Mouse (Mus musculus): ENCODE measurements around the gene B3gntl1. TPM values are rescaled to one million over a fixed set of nuclear protein-coding genes. Genes with fewer than 3 reads are reported as not detected.

Gene B3gntl1
- polyA plus RNA-seq, 1 experiment from 2014 or later: 8.4 TPM

DNA sequence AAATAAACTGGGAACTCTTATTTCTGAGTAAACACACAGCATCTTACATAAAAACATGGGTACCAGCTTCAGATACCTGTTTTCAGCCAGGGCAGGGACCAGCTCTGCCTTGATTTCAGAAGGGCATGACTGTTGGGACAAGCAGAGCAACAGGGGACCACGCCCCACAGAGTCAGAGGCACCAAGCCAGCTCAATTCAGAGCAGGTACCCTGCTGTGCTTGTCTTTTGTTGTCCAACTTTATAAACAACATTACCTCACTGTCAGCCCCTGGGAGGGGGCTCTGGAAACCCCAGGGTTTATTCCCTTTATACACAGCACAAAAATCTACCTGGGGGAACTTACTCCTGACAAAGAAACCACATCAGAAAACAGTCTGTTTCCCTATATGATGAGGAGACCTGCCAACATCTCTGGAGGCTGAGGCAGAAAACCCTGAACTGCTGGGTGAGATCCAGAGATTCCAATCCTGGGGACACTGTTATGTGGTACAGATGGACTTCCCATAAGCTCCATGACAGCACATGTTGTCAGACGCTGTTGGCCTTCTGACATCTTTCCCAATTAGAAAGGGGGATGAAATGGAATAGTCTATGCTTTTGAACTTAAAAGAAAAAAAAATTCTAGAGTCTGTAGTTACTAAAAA, 31.3 kb downstream of the B3gntl1 start:
- H3K4me2 ChIP-seq: no peak overlapping the region
- no peaks in the 10 kb centered on the region for H3K27me3 ChIP-seq (replicated peaks)
- no peak overlapping the region for H3K27ac ChIP-seq
- ATAC-seq (ENCODE audit: insufficient read depth, low FRiP score, low read depth): no peak
- peaks cover 6% of the 10 kb centered on the region; the same call in 1 of the 2 replicates for H3K36me3 ChIP-seq
- no peak overlapping the region for H3K9ac ChIP-seq
- no peaks in the 10 kb centered on the region for H3K9me3 ChIP-seq
- 91% methylated on average over 2 of the region's 2 CpGs for WGBS
- no peak overlapping the region for H3K4me3 ChIP-seq (replicated peaks)
- H3K4me1 ChIP-seq: no peaks in the 10 kb centered on the region

DNA sequence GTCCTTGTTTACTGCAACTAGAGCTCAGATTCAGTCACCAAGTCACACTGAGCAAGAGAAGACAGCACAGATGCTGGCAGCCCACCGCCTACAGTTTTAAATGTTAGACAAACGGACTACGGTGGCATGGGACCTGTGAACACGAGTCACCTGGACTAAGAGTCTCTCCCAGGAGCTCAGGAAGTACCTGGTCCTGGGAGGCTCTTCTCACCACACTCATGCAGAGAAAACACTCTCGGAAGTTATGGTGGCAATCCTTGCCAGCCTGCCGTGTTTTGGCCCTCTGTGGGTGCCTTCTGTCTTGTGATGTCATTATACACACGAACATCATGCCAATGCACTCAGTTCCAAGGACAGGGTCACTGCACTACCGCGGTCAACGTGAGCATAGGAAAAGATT, 36.3 kb downstream of the B3gntl1 start:
- Histone ChIP-seq H3K4me2 (no peak overlapping the region), H3K27ac (no peak overlapping the region), H3K27me3 (replicated peaks) (no peaks in the 10 kb centered on the region), H3K9ac (no peak overlapping the region), H3K4me1 (no peaks in the 10 kb centered on the region), H3K4me3 (replicated peaks) (no peak overlapping the region), H3K36me3 (peaks cover 6% of the 10 kb centered on the region; the same call in 1 of the 2 replicates), H3K9me3 (no peaks in the 10 kb centered on the region)
- WGBS: 92% methylated on average over 10 of the region's 10 CpGs
- ATAC-seq (ENCODE audit: insufficient read depth, low FRiP score, low read depth): no peak

DNA sequence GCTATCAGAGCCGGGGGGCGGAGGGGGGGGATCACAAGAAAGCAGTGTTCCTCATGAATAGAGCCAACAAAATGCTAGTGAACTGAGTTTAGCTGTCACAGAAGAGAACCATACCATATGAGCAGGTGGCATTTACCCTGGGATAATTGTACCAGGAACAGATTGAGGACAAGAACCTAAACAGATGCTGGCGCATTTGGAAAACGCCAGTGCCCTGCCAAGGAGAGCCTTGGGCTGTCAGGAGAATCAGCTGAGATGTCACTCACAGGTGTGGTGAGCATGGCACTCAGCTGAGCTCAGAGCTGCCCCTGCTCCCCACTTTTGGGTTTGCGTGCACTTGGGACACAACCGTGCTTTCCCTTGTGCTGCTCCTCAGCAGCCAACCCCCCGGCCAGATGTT, 41.5 kb downstream of the B3gntl1 start:
- H3K4me2 ChIP-seq: no peak overlapping the region
- no peak overlapping the region for H3K27ac ChIP-seq
- no peaks in the 10 kb centered on the region for H3K9me3 ChIP-seq
- H3K36me3 ChIP-seq: 0 out of 2 replicates have a peak, but pooled peaks cover 5% of the 10 kb centered on the region
- WGBS: 89% methylated on average over 7 of the region's 7 CpGs
- ATAC-seq (ENCODE audit: insufficient read depth, low FRiP score, low read depth): no peak
- H3K4me1 ChIP-seq: no peaks in the 10 kb centered on the region
- H3K27me3 ChIP-seq (replicated peaks): no peaks in the 10 kb centered on the region
- no peak overlapping the region for H3K4me3 ChIP-seq (replicated peaks)
- no peak overlapping the region for H3K9ac ChIP-seq

DNA sequence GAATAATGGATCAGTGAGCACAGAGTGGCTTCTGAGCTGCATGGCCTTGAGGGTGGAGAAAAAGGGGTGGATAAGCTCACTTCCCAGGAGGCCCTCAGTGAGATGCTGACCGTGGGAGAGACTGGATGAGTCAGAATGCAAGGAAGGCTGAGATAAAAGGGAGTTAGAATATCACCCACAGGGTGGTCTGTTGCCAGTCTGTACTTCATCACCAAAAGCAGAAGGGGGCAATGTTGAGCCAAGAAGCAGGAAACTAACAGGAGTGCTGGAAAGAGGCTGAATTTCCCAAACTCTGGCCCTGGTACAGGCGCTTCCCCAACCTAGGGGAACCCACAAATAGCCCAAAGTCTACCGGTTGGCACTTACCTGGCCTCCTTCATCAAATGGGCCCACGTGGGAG, 42.5 kb downstream of the B3gntl1 start:
- H3K4me1 ChIP-seq: no peaks in the 10 kb centered on the region
- peaks cover 8% of the 10 kb centered on the region; the same call in 1 of the 2 replicates for H3K36me3 ChIP-seq
- H3K27me3 ChIP-seq (replicated peaks): no peaks in the 10 kb centered on the region
- H3K4me3 ChIP-seq (replicated peaks): no peak overlapping the region
- H3K9me3 ChIP-seq: no peaks in the 10 kb centered on the region
- 78% methylated on average over 4 of the region's 4 CpGs for WGBS
- H3K9ac ChIP-seq: no peak overlapping the region
- no peak for ATAC-seq (ENCODE audit: insufficient read depth, low FRiP score, low read depth)
- no peak overlapping the region for H3K27ac ChIP-seq
- H3K4me2 ChIP-seq: no peak overlapping the region

DNA sequence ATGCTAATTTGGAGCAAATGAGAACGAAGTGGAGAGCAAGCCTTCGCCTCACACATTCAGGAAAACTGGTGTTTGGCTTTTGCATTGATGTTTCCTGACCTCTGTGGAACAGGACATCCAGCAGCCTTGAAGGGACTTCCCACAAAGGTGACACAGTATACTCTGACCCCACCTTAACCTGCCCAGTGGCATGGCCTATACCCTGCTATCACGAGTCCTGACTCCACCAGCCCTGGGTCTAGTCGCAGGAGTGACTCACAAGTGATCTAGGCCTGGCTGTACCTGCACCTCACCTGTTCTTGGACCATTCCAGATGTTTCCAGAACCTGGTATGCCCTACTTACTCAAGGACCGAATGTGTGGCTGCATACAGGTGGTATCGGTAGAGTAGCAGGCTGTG, 43.4 kb downstream of the B3gntl1 start:
- no peaks in the 10 kb centered on the region for H3K27me3 ChIP-seq (replicated peaks)
- no peak overlapping the region for H3K4me3 ChIP-seq (replicated peaks)
- no peak overlapping the region for H3K27ac ChIP-seq
- no peaks in the 10 kb centered on the region for H3K9me3 ChIP-seq
- no peak for ATAC-seq (ENCODE audit: insufficient read depth, low FRiP score, low read depth)
- no peak overlapping the region for H3K9ac ChIP-seq
- H3K36me3 ChIP-seq: peaks cover 8% of the 10 kb centered on the region; the same call in 1 of the 2 replicates
- no peaks in the 10 kb centered on the region for H3K4me1 ChIP-seq
- no peak overlapping the region for H3K4me2 ChIP-seq
- WGBS: 90% methylated on average over 6 of the region's 6 CpGs

DNA sequence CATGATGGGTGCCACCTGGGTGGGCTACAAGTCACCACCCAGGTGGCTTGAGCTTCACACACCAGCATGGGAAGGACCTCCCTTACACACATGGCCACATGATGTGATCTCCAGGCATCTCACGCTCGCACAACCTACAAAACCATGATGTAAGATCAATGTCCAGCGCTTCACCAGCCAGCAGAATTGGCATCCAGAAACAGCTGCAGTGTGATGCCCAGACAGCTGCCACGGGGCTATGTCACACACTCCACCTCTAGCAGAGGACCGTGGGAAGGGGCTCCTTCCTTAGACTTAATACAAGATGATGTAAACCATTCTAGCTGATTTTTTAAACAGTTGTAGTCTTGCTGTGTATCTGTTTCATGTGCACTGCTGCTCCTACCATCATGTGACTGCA, 45.4 kb downstream of the B3gntl1 start:
- 67% methylated on average over 5 of the region's 5 CpGs for WGBS
- H3K9ac ChIP-seq: no peak overlapping the region
- H3K36me3 ChIP-seq: peaks cover 17% of the 10 kb centered on the region; the same call in 1 of the 2 replicates
- no peaks in the 10 kb centered on the region for H3K27me3 ChIP-seq (replicated peaks)
- no peak for ATAC-seq (ENCODE audit: insufficient read depth, low FRiP score, low read depth)
- no peak overlapping the region for H3K4me2 ChIP-seq
- no peaks in the 10 kb centered on the region for H3K4me1 ChIP-seq
- no peaks in the 10 kb centered on the region for H3K9me3 ChIP-seq
- no peak overlapping the region for H3K4me3 ChIP-seq (replicated peaks)
- peak overlapping the region; percentile 49; the same call in 1 of the 2 replicates for H3K27ac ChIP-seq

DNA sequence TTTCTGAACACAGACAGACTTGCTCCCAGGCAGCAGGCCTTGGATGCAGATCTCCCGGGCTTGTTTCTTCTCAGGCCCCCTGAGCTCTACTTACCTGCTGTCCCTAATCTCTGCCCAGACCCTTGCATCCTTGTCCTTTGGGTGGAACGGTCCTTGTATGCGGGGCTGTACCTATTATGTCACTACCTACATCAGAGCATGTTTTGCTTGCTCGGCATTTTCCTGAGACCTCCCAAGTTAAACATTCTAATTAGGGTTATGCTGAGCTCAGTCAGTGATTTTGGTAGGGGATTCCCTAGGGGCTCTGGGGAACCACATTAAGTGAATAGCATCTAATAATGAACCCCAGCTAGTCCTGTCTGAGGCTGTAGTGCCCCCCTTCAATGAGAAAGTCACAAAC, 47.9 kb downstream of the B3gntl1 start:
- ATAC-seq (ENCODE audit: insufficient read depth, low FRiP score, low read depth): no peak
- no peak overlapping the region for H3K9ac ChIP-seq
- WGBS: 93% methylated on average over 4 of the region's 4 CpGs
- H3K27me3 ChIP-seq (replicated peaks): no peaks in the 10 kb centered on the region
- no peak overlapping the region for H3K4me2 ChIP-seq
- peaks cover 17% of the 10 kb centered on the region; the same call in 1 of the 2 replicates for H3K36me3 ChIP-seq
- no peaks in the 10 kb centered on the region for H3K9me3 ChIP-seq
- H3K4me3 ChIP-seq (replicated peaks): no peak overlapping the region
- no peak overlapping the region for H3K27ac ChIP-seq
- H3K4me1 ChIP-seq: no peaks in the 10 kb centered on the region

DNA sequence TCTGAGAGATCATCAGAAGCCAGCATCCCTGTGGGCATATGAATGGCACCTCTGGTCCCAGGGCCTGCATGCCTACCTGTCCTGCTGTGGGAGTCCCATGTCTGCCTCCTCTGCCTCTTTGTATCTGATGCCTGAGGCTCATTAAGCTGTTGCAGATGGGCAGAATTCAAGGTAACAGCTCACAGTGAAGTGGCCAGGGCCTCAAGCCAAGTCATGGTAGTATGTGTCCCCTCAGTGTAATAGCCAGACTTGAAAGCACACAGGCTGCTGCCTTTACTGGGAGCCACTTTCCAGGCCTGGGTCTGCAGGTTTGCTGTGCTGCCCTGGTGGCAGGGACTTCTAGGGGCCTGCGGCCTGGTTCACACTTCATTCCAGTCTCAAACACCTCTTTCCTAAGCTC, 55.6 kb downstream of the B3gntl1 start:
- no peak overlapping the region for H3K9ac ChIP-seq
- no peaks in the 10 kb centered on the region for H3K27me3 ChIP-seq (replicated peaks)
- H3K9me3 ChIP-seq: no peaks in the 10 kb centered on the region
- no peak for ATAC-seq (ENCODE audit: insufficient read depth, low FRiP score, low read depth)
- H3K4me3 ChIP-seq (replicated peaks): no peak overlapping the region
- H3K4me2 ChIP-seq: no peak overlapping the region
- peaks cover 7% of the 10 kb centered on the region for H3K36me3 ChIP-seq
- no peak overlapping the region for H3K27ac ChIP-seq
- 96% methylated on average over 1 of the region's 1 CpGs for WGBS
- 0 out of 2 replicates have a peak, but pooled peaks cover 7% of the 10 kb centered on the region for H3K4me1 ChIP-seq

- no peak overlapping the region for H3K9ac ChIP-seq
- H3K4me2 ChIP-seq: no peak overlapping the region
- H3K27ac ChIP-seq: no peak overlapping the region
- no peak overlapping the region for H3K4me3 ChIP-seq (replicated peaks)
- ATAC-seq (ENCODE audit: insufficient read depth, low FRiP score, low read depth): no peak
- peaks cover 9% of the 10 kb centered on the region for H3K36me3 ChIP-seq
- no peaks in the 10 kb centered on the region for H3K27me3 ChIP-seq (replicated peaks)
- H3K4me1 ChIP-seq: 0 out of 2 replicates have a peak, but pooled peaks cover 7% of the 10 kb centered on the region
- H3K9me3 ChIP-seq: no peaks in the 10 kb centered on the region
Observed at GRCm38 (mm10) chr11:121616501-121616900, 56.5 kb downstream of the B3gntl1 start.

GRCm38 (mm10) chr11:121615961-121616485, 56.9 kb downstream of the B3gntl1 start:
- Histone ChIP-seq H3K4me2 (no peak overlapping the region), H3K36me3 (peaks cover 12% of the 10 kb centered on the region), H3K9me3 (no peaks in the 10 kb centered on the region), H3K9ac (no peak overlapping the region), H3K27ac (no peak overlapping the region), H3K27me3 (replicated peaks) (no peaks in the 10 kb centered on the region), H3K4me1 (0 out of 2 replicates have a peak, but pooled peaks cover 7% of the 10 kb centered on the region), H3K4me3 (replicated peaks) (no peak overlapping the region)
- WGBS: 54% methylated on average over 3 of the region's 3 CpGs
- ATAC-seq (ENCODE audit: insufficient read depth, low FRiP score, low read depth): no peak

GRCm38 (mm10) chr11:121610976-121611375, 62.0 kb downstream of the B3gntl1 start:
- no peak overlapping the region for H3K9ac ChIP-seq
- no peaks in the 10 kb centered on the region for H3K4me1 ChIP-seq
- H3K4me2 ChIP-seq: no peak overlapping the region
- H3K27ac ChIP-seq: no peak overlapping the region; the same call in 1 of the 2 replicates
- H3K36me3 ChIP-seq: peaks cover 13% of the 10 kb centered on the region; the same call in 1 of the 2 replicates
- H3K27me3 ChIP-seq (replicated peaks): no peaks in the 10 kb centered on the region
- H3K9me3 ChIP-seq: no peaks in the 10 kb centered on the region
- ATAC-seq (ENCODE audit: insufficient read depth, low FRiP score, low read depth): no peak
- H3K4me3 ChIP-seq (replicated peaks): no peak overlapping the region

- no peak overlapping the region for H3K27ac ChIP-seq
- H3K9me3 ChIP-seq: no peaks in the 10 kb centered on the region
- H3K4me2 ChIP-seq: no peak overlapping the region
- 0 out of 2 replicates have a peak, but pooled peaks cover 12% of the 10 kb centered on the region for H3K36me3 ChIP-seq
- WGBS: 88% methylated on average over 6 of the region's 6 CpGs
- H3K9ac ChIP-seq: no peak overlapping the region
- no peak overlapping the region for H3K4me3 ChIP-seq (replicated peaks)
- ATAC-seq (ENCODE audit: insufficient read depth, low FRiP score, low read depth): no peak
- H3K27me3 ChIP-seq (replicated peaks): no peaks in the 10 kb centered on the region
- H3K4me1 ChIP-seq: no peaks in the 10 kb centered on the region
Observed at GRCm38 (mm10) chr11:121605604-121606003, 67.3 kb downstream of the B3gntl1 start.

All from stomach, embryonic 15.5 days (tissue).